Mouse (Mus musculus) ovary, postnatal 14 days (tissue): ENCODE measurements around the gene Fam20a.

ENCODE experiments used
- DNase-seq: peaks from one replicate; pipeline ENCODE4 v3.0.0; 2022; ENCODE audit warnings: low spot score

Gene Fam20a

GRCm38 (mm10) chr11:109721781-109722446 is at the start of gene Fam20a:
Gene Fam20a (minus strand): TSS chr11:109722279.
- peak; percentile 66 for DNase-seq

- DNase-seq = no peak
These were observed 49.3 kb upstream of the Fam20a start for GRCm38 (mm10) chr11:109771381-109771780.

GRCm38 (mm10) chr11:109770185-109770584 is 48.1 kb upstream of the Fam20a start:
- DNase-seq = no peak

- DNase-seq = no peak
These were observed 47.0 kb upstream of the Fam20a start for GRCm38 (mm10) chr11:109769091-109769490.

- DNase-seq = no peak
These were observed 38.0 kb upstream of the Fam20a start for GRCm38 (mm10) chr11:109760063-109760462.

GRCm38 (mm10) chr11:109758616-109759215 is 36.6 kb upstream of the Fam20a start:
- no peak for DNase-seq

GRCm38 (mm10) chr11:109754105-109754602 is 32.1 kb upstream of the Fam20a start:
- no peak for DNase-seq

- no peak for DNase-seq
These were observed 29.8 kb upstream of the Fam20a start for GRCm38 (mm10) chr11:109751636-109752603.

- no peak for DNase-seq
These were observed 23.1 kb upstream of the Fam20a start for GRCm38 (mm10) chr11:109745210-109745609.

GRCm38 (mm10) chr11:109737967-109738366 is 15.9 kb upstream of the Fam20a start:
- DNase-seq = no peak

- DNase-seq = no peak
These were observed 14.3 kb upstream of the Fam20a start for GRCm38 (mm10) chr11:109736406-109736805.

GRCm38 (mm10) chr11:109734341-109734740 is 12.3 kb upstream of the Fam20a start:
- DNase-seq = no peak

- DNase-seq = no peak
These were observed 10.8 kb upstream of the Fam20a start for GRCm38 (mm10) chr11:109732726-109733438.

- DNase-seq = no peak
These were observed 6.3 kb upstream of the Fam20a start for GRCm38 (mm10) chr11:109728371-109728770.

GRCm38 (mm10) chr11:109722711-109723110 is 632 bp upstream of the Fam20a start:
- DNase-seq = no peak

- DNase-seq = peak; percentile 45
These were observed 729 bp downstream of the Fam20a start for GRCm38 (mm10) chr11:109721320-109721780.

- DNase-seq = peak; percentile 22
These were observed 1.2 kb downstream of the Fam20a start for GRCm38 (mm10) chr11:109720809-109721319.

GRCm38 (mm10) chr11:109719399-109719798 is 2.7 kb downstream of the Fam20a start:
- DNase-seq = no peak

GRCm38 (mm10) chr11:109717966-109718895 is 3.8 kb downstream of the Fam20a start:
- DNase-seq = no peak

- DNase-seq = no peak
These were observed 4.6 kb downstream of the Fam20a start for GRCm38 (mm10) chr11:109717448-109717847.
